Mouse (Mus musculus) spleen, adult 2 months (tissue): ENCODE data around the gene Col27a1.

ENCODE experiments used
- CTCF ChIP-seq: fragments of 200-500 bp; IDR thresholded peaks from 2 replicates; pipeline ENCODE4 v1.5.1; 2011; ENCODE audit warnings: mild to moderate bottlenecking, inconsistent platforms; ENCODE audit not compliant: insufficient read depth, insufficient read length, insufficient replicate concordance; ENCODE audit errors: extremely low read depth
- POLR2A ChIP-seq: fragments of 200-500 bp; IDR thresholded peaks from 2 replicates; pipeline ENCODE4 v1.6.1; 2011; ENCODE audit warnings: low read depth, low read length, inconsistent platforms

DNA sequence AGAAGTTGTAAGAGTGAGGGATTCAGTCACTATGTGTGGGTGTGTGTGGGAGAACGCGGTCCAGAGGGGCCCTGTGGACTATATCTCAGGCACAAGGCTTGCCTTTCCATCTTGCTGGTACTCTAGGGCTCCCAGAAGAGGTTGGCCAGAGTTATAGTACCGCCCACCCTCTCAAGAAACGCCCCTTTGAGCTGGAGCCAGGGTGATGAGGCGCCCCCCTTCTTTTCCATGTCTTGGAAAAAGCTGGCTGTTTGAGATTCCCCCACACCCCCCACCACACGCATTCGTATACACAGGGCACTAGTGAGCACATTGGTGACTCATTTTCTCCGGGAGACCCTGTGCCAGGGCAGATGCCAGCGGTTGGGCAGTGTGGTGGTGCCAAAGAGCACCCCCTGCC lies 2.8 kb downstream of the Col27a1 start:
- TF ChIP-seq CTCF (no peak), POLR2A (no peak)
